Mouse (Mus musculus): ENCODE results near the gene Slc7a6.

Gene Slc7a6

DNA sequence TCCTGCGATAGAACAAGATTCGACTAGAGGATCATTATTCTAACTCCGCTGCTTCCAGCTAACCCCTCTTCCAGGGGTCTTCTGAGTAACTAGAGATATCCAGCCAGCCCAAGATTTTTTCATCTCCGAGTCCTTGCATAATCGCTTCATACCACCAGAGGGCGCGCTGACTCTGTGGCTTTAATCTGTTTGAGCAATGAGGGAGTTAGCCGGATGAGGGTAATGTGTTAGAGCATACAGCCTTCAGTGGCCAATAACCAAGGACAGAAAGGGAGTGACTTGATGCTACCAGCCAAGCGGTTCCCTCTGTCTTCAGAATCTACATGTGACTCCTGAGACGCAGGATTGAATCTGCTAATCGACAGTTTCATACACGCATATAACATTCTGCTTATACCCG is 27.9 kb upstream of the Slc7a6 start:
- DNase-seq: peak; percentile 87

DNA sequence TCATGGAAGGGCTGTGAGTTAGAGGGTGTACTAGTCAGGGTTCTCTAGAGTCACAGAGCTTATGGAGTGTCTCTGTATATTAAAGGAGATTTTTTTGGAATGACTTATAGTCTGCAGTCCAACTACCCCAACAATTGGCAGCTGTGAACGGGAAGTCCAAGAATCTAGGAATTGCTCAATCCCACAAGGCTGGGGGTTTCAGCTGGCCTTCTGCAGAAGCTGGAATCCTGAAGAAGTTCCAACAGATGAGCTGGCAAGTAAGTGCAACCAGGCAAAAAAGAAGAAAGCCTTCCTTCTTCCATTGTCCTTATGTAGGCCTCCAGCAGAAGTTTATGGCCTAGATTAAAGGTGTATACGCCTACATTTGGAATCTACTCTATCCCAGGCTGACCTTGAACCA is 23.3 kb upstream of the Slc7a6 start:
- no peak for DNase-seq

DNA sequence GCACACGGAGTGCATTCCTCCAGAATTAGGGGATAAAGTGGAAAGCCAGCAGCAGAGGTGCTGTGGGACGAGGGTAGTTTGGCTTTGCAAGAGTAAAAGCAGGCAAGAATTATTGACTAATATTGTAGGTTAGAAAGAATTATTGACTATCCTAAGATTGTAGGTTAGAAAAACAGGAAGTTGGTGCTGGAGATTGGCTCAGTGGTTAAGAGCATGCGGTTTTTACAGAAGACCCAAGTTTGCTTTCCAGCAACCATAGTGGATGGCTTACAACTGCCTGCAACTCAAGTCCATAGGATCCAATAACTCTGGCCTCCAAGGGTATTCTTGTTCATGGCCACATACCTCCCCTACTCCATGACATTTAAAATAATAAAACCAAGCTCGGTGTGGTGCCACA is 22.6 kb upstream of the Slc7a6 start:
- DNase-seq: no peak

- DNase-seq: no peak
These were observed 20.6 kb upstream of the Slc7a6 start for GRCm38 (mm10) chr8:106147868-106148565.

- DNase-seq: no peak
These were observed 19.6 kb upstream of the Slc7a6 start for GRCm38 (mm10) chr8:106149025-106149424.

DNA sequence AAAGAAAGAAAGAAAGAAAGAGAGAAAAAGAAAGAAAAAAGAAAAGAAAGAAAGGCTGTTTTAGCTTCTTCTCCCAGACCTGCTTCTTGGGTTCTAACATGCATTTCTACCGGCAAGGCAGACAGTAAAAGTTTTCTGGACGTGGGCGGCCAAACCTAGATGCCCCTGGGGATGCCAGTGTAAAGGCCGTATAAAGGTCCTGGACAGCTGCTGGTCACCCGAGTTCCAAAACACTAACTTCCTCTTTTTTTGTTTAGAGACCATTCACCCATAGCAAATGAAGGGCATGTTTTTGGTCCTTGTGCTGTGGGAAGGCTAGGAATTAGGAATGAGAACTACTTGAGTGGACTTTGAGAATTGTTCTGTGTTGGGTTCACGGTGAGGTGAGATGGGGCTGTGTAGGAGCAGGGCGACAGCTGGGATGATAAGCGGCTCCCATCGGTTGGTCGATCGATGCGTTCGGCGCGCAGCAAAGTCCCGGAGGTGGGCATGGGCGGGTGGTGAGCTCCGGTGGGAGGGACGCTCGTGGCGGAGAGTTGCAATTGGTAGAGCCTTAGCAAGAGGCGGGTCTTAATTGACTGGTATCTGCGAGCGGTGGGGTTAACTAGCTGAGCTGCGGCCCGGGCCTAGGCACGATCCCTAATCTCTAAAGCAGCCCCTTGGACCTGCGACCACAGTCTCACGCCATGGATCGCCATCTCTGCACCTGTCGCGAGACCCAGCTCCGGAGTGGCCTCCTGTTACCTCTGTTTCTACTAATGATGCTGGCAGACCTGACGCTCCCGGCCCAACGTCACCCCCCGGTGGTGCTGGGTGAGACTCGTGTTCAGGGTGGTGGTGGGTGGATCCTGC is 18.6 kb upstream of the Slc7a6 start, which contains the start of gene Pla2g15:
Gene Pla2g15 (plus strand): TSS at position 599 of the 852 bp plus-strand sequence.
- DNase-seq: peak; percentile 95

- DNase-seq: no peak
These were observed 18.0 kb upstream of the Slc7a6 start for GRCm38 (mm10) chr8:106150653-106151000.

- DNase-seq: no peak
These were observed 17.6 kb upstream of the Slc7a6 start for GRCm38 (mm10) chr8:106151041-106151440.

GRCm38 (mm10) chr8:106152876-106153275 is 15.8 kb upstream of the Slc7a6 start:
- no peak for DNase-seq

DNA sequence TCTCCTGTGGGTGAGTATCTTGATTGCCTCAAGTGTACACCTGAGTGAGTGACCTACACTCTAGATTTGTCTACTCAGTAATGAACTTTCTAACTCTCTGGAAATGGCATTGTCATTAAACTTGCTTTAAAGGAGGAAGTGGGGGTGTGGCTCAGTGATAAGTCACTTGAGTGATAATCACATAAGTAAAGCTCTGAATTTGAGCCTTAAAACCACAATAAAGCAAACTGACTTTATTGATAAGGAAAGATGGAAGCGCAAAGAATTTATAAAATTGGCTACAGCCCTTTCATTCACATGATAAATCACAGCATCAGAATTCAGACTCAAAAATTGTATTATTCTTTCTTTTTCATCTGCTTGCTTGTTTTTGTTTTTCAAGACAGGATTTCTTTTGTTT is 11.2 kb upstream of the Slc7a6 start:
- DNase-seq: no peak

DNA sequence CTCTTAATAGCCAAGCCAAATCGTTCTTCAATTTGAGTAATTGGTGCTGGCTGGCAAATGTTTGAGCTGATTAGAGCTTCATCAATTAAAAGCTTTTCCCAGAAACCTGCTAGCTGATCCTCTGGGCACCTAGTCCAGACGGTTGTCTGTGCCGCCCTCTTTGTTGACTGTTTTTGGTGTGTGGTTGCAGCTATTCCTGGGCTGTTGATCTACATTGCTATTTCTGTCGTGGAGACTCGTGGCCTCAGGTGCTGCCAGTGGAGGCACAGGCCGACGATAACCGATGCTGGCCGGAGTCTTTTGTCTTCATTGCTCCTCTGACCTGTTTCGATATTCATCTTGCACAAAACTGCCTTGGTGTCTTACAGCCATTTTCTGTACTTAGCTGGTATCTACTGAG is 10.3 kb upstream of the Slc7a6 start:
- no peak for DNase-seq

DNA sequence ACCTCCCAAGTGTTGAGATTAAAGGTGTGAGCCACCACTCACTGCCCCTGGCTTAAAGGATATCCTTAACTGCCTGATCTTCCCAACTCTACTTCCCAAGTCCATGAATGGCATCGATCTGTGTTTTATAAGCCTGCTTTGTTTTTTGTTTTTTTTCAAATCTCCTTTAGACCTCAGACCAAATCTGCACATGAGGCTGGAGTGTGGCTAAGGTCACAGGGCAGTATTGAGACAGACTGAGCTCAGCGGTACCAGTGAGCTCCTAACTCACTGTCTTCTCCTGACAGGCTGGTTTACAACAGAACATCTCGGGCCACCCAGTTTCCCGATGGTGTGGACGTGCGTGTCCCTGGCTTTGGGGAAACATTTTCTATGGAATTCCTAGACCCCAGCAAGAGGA is 8.8 kb upstream of the Slc7a6 start:
- no peak for DNase-seq

GRCm38 (mm10) chr8:106163251-106163650 is 5.4 kb upstream of the Slc7a6 start:
- DNase-seq: no peak

GRCm38 (mm10) chr8:106165460-106165859 is 3.2 kb upstream of the Slc7a6 start:
- peak; percentile 78 for DNase-seq

DNA sequence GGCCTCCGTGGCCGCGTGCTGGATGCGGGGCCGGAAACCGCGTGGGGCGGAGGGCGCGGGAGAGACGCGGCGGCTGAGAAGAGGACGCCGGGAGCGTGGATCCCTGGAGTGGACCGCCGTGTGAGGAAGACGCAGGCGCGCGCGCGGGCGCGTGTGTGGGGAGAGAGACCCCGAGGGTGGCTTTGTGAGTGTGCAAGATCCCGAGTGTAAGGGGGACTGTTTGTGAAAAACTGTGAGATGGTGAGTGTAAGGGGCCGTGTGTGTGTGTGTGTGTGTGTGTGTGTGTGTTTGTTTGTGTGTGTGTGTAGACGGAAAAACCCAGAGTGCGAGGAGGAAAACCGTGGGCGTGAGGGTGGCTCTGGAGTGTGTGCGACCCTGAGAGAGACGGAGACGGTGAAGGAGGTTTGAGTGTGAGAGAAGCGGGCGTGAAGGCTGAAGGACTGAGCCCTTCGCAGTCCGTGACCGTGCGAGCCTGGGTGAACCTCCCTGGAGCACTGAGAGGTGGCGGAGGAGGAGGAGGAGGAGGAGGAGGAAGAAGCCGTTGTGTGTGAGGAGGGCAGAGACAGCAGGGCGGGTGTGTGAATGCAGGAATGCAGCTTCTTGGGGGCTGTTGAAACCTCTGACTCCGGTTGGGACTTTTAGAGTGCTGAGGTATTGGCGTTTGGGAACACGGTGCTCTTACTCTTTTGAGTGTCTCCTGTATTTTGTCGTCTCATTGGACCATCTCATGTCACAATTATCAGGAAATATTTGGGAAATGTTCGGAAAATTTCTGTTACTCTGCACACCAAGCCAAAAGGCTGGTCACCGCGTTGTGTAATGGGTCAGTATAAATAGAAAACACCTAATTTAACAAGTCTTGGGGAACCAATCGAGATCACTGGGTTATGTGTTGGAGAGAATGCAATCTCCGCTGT is 618 bp downstream of the Slc7a6 start:
- no peak for DNase-seq

- DNase-seq: no peak
These were observed 1.4 kb downstream of the Slc7a6 start for GRCm38 (mm10) chr8:106169934-106170480.

DNA sequence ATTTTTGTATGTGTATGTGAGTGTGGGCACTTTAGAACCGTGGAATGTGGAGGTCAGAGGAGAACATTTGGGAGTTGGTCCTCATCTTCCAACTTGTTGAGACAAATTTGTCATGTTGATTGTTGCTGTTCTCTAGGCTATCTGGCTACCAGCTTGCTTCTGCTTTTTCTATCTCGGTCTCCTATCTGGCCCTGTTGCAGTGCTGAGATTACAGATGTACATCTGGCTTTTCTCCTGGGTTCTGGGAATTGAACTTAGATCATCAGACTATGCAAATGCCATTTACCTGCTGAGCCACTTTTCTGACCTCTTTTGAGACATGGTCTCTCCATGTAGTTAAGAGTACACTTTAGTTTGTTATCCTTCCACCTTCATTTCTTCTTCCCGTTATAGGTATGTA is 4.9 kb downstream of the Slc7a6 start:
- no peak for DNase-seq

- no peak for DNase-seq
These were observed 8.2 kb downstream of the Slc7a6 start for GRCm38 (mm10) chr8:106176891-106177290.

- no peak for DNase-seq
These were observed 8.9 kb downstream of the Slc7a6 start for GRCm38 (mm10) chr8:106177594-106177993.

DNA sequence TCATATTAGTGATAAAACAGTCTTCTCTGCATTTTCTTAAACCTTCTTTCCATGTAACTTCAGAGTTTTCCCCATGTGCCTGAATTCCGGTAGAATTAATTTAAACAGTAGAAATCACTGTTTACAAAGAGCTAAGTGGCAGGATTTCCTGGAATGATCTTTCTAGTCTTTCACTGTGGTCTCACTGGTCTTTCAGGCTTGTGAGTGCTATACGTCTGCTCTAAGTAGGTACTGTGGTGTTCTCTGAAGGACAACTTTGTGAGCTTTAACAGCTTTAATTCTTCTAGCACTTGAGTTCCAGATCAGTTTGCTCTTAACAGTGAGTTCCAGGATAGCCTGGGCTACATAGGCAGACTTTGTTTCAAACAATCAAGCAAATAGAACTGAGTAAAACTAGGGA is 9.8 kb downstream of the Slc7a6 start:
- no peak for DNase-seq

DNA sequence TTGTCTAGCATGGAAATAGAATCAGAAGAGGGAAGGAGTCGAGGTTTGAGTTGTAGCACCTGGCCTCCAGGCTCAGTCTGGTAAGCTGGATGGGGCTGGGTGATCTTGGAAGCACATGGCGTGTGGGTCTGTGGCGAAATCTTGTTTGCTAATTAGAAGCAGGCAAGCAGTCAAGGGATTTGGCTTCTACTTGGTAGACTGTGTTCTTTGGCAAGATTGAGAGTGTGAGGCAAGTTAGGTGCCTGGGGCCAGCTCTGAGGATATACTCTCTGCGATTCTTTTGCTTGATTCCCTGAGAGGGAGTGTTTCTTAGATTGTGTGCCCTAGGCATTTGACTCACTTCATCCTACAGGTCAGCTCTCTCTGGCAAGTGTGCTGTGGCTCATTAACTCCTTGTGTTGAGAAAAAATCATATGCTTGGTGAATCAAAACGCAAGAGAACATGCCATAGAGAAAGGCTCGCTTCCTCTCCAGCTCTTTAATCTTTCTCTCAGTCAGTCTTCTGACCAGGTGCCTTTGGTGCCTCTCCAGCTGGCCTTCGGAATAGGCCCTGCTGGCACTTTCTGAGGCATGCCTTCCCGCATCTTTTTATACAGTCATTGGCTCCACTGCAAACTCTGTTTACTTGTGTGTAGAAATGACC is 17.1 kb downstream of the Slc7a6 start:
- no peak for DNase-seq

- DNase-seq: no peak
These were observed 17.7 kb downstream of the Slc7a6 start for GRCm38 (mm10) chr8:106186394-106186793.
